Mouse (Mus musculus): ENCODE data around the gene Gm6583. TPM values are rescaled to one million over a fixed set of nuclear protein-coding genes. Genes with fewer than 3 reads are reported as not detected.
A peak's percentile ranks its signal among the peaks of the same experiment; 100 is the strongest.
"Not testable (repeated sequence)": the region's sequence is repeated elsewhere in the genome, so short reads cannot be mapped to it uniquely, and the experiment has no call there.

The Gm6583 gene
- polyA plus RNA-seq, 3 experiments from 2014 or later, result 0.25 TPM; not detected in 2

DNA sequence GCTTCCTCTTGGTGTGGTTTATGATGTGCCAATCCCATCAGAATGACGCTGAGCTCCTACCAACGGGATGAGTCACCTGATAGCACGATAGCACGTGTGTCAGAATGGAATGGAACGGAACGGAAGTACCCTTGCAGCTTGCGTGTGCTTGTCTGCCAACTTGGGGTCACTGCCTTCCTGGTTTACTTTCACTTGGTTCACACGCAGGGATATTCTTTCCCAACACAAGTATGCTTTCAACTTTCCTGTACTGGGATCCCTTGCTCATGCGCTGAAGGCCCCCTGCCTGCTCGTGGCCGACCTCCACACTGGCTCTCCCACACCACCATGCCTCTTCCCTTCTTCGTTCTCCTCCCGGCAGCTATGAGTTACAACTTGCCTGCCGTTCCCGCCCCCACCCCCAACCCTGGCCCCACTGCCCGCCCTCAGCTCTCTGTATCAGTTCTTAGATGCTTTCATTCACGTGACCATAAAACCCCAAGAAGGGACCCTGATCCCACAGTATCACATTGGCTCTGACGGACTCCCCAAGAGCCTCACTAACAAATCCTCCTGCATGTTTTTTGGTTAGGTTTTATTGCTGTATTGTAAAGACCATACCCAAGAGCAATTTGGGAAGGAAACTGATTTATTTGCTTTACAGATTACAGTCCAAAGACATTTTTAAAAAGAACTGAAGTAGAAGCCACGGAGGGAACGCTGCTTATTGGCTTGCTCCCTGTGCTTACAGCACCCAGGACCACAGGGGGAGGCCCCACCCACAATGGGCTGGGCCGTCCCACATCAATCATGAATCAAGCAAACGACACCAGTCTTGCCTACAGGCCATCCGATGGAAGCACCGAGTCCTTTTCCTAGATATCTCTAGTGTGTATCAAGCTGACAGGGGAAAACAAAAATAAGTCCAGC is 30.9 kb downstream of the Gm6583 start:
- peak; percentile 77 for ATAC-seq

DNA sequence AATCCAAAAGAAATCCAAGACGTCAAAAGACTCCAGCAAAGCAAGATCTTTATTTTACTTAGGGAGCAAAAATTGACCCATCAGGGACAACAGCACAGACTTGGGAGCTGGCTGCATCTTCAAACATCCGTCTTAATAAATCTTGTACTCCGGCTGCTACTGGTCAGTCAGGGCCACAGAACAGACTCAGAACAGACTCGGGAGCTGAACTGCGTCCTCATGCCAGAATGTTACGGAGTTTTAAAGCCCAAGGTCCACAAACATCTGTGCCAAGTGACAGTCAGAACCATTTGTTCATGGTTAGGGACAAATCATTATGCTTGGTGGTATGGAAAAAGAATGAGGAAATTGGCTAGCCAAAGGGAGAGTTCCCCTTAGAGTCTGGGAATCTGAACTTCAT is 32.6 kb downstream of the Gm6583 start:
- no peak for ATAC-seq

- no peak for ATAC-seq
Measured at GRCm38 (mm10) chr5:112321376-112321775, 34.5 kb downstream of the Gm6583 start.

DNA sequence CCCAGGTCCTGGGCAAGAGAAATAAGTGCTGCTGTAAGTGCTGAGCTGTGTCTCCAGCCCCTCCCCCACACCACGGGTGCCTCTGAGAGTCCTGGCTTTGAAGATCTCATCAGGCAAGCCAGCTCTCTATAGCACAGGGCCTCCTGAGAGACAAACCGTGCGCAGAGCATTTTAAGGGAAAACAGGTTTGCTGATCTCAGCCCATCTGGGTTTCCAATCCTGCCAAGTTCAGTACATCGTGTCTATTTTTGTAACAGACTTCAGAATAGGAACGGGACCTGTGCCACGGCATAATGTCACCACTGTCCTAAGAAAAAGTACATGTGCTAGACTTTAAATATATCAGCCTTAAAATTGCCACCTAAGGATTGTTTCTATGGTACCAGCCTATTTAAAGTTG is 34.9 kb downstream of the Gm6583 start:
- ATAC-seq, result no peak

GRCm38 (mm10) chr5:112320379-112320778 is 35.5 kb downstream of the Gm6583 start:
- no peak for ATAC-seq

DNA sequence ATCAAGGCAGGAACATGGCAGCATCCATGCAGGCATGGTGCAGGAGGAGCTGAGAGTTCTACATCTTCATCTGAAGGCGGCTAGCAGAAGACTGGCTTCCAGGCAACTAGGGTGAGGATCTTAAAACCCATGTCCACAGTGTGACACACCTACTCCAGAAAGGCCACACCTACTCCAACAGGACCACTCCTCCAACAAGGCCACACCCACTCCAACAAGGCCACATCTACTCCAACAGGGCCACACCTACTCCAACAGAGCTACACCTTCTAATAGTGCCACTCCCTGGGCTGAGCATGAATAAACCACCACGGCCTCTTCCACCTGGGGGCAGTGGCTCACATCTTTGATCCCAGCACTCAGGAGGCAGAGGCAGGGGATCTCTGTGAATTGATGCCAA is 36.5 kb downstream of the Gm6583 start:
- not testable (repeated sequence) for ATAC-seq

DNA sequence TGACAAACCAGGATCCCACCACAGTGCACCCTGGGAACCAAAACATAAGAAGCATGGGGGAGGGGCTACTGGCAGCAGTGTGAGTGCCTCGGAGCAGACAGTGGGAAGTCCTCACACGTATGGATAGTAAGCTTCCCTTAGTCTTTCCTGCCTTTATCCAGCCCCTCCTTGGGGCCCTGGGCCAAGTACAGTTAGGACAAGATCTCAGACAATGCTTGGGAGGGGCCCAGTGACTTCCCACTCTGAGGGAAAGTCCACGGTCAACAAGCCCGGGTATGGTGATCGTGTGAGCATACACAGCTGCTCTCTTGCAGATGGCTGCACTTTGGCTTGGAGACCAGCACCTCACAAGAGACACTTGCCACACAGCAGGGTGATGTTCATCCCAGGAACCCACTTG is 38.5 kb downstream of the Gm6583 start:
- no peak for ATAC-seq

- ATAC-seq, result no peak
Measured at GRCm38 (mm10) chr5:112316468-112316867, 39.4 kb downstream of the Gm6583 start.

DNA sequence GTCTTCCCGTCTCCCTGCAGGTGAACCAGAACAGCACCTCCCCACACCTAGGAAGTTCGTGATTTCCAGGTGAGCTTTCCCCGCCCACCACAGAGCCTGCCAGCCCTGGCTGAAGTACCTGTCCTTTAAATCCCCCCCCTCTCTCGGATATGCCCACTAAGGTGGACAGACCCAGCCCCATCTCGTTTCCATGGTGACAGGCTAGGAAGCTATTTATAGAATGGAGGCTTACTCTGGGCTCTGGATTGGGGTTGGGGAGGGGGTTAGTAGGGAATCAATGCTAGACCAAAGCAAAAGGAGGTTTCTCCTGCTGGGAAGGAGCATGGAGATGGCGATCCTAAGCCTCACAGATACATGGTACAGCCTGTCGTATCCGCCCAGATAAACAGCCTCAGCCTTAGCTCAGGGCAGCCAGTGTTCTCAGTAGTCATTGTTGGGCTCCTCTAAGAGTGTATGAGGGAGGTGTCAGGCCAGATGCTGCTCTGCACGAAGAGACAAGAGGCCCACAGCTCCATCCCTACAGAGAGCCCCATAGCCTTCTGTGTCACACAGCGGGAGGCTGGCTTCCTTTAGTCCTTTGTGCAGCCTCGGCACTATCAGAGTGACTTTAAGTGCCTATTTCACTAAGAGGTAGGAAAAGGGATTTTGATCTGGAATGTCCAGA is 42.5 kb downstream of the Gm6583 start:
- ATAC-seq, result no peak

DNA sequence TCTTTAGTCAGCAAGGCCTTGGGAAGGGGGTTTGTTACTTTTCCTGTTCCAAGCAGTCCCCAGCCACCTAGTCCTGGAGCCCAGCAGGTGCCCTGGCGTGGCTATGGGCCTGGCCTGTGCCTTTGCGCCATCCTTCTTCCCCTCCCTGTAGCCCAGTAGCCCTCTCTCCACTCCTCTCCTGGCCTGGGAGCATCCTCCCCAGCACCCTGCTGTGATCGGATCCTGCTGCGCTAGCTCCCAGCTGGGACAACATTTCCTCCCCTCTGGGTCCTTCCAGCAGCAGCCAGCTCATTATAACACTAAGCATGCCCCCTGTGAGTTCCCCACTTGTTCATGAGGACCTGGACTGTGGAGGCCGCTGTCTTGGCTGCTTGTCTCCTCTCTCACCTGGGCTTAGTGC is 50.0 kb downstream of the Gm6583 start:
- ATAC-seq, result no peak

Other genes with a start within 250 kb of the Gm6583 start
- 1 to 10 TPM in 1 of 3 experiments, under 1 TPM in 1, not detected in 1; 0.56 to 1.3 TPM for gene Cryba4, start 103.5 kb downstream of the Gm6583 start, polyA plus RNA-seq (2017; shearing (Covaris generic))
- under 1 TPM in 1 of 3 experiments, not detected in 2; 0.97 TPM for gene Crybb1, start 100.2 kb downstream of the Gm6583 start, polyA plus RNA-seq (2017; shearing (Covaris generic))
- gene Tpst2, start 79.3 kb downstream of the Gm6583 start, polyA plus RNA-seq (2017; shearing (Covaris generic)), result 100 to 1,000 TPM in 1 of 3 experiments, 10 to 100 TPM in 2; 59.1 to 111 (median 64.1) TPM
- 10 to 100 TPM; 14.7 to 26.1 (median 15.3) TPM for gene Tfip11, start 29.7 kb downstream of the Gm6583 start, polyA plus RNA-seq (2017; shearing (Covaris generic))
- 1 to 10 TPM; 2.9 to 4.8 (median 4.4) TPM for gene Srrd, start 13.0 kb downstream of the Gm6583 start, polyA plus RNA-seq (2017; shearing (Covaris generic))
- gene Hps4, start 12.9 kb downstream of the Gm6583 start, polyA plus RNA-seq (2017; shearing (Covaris generic)), result 10 to 100 TPM; 13.9 to 19.0 (median 16.4) TPM
- gene Asphd2, start 38.8 kb upstream of the Gm6583 start, polyA plus RNA-seq (2017; shearing (Covaris generic)), result not detected
- gene Gm6588, start 93.4 kb upstream of the Gm6583 start, polyA plus RNA-seq (2017; shearing (Covaris generic)), result not detected
- gene Sez6l, start 221.2 kb upstream of the Gm6583 start, polyA plus RNA-seq (2017; shearing (Covaris generic)), result under 1 TPM in 1 of 3 experiments, not detected in 2; 0.08 TPM